Mouse (Mus musculus) testis, adult 2 months (tissue): ENCODE data around the gene Gramd1a. TPM values are rescaled to one million over a fixed set of nuclear protein-coding genes. Genes with fewer than 3 reads are reported as not detected.

Source experiments
- H3K27ac ChIP-seq: fragments of 200-500 bp; 2 replicates; pipeline ENCODE4 v1.5.1; 2012; ENCODE audit warnings: low read depth, low read length; ENCODE audit not compliant: control insufficient read depth, insufficient read depth
- H3K27me3 ChIP-seq: fragments of 200-500 bp; 2 replicates; pipeline ENCODE4 v1.6.1; 2012; ENCODE audit warnings: mild to moderate bottlenecking, low read length, moderate library complexity; ENCODE audit not compliant: control insufficient read depth, insufficient read depth
- H3K36me3 ChIP-seq: fragments of 200-500 bp; 2 replicates; pipeline ENCODE4 v1.6.1; 2012; ENCODE audit warnings: mild to moderate bottlenecking, low read length; ENCODE audit not compliant: control insufficient read depth, insufficient read depth
- H3K4me1 ChIP-seq: fragments of 200-500 bp; 2 replicates; pipeline ENCODE4 v1.6.1; 2012; ENCODE audit warnings: low read length; ENCODE audit not compliant: control insufficient read depth, insufficient read depth
- H3K4me3 ChIP-seq: fragments of 200-500 bp; 2 replicates; pipeline ENCODE4 v1.5.1; 2012; ENCODE audit warnings: low read depth, mild to moderate bottlenecking, low read length, moderate library complexity, mixed read lengths; ENCODE audit not compliant: control insufficient read depth
- CTCF ChIP-seq: fragments of 200-500 bp; IDR thresholded peaks from 2 replicates; pipeline ENCODE4 v1.5.1; 2012; ENCODE audit warnings: low read depth, mild to moderate bottlenecking, inconsistent platforms, low read length, moderate library complexity; ENCODE audit not compliant: control insufficient read depth, insufficient read depth, insufficient replicate concordance
- POLR2A ChIP-seq: fragments of 200-500 bp; IDR thresholded peaks from 2 replicates; pipeline ENCODE4 v1.6.1; 2012; ENCODE audit warnings: low read depth, mild to moderate bottlenecking, inconsistent platforms, low read length, moderate library complexity; ENCODE audit not compliant: control insufficient read depth
- polyA plus RNA-seq: library from polyadenylated mRNA; depleted of rRNA; stranded (reverse); fragments of >200 nt; gene quantifications from 2 replicates; pipeline ENCODE4 v1.2.3, GENCODE M21; 2012

Gramd1a gene
- polyA plus RNA-seq, 1 experiment = 35.1 TPM

DNA sequence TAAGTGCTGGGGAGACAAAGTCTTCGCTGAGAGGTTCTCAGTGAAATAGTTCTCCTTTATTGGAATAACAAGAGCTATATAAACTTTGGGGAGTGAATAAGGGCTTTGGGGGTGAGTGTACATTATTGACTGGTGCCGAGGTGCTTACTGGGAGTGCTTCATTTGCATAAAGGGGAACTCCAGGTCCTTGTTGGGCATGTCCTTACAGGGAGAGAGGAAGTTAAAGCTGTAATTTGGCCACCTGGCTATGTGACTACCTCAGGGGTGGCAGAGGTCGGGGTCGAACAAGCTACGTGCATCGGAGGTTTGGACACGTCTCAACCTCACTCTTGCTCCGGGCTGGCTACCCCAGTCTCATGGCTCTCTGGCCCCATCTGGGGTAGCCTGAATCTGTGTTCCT lies 18.8 kb upstream of the Gramd1a start:
- no peak overlapping the region for H3K27ac ChIP-seq
- TF ChIP-seq CTCF (no peak), POLR2A (no peak)
- no peak overlapping the region for H3K4me3 ChIP-seq
- no peaks in the 10 kb centered on the region for H3K36me3 ChIP-seq
- no peaks in the 10 kb centered on the region for H3K27me3 ChIP-seq
- H3K4me1 ChIP-seq = no peaks in the 10 kb centered on the region; the same call in 1 of the 2 replicates

DNA sequence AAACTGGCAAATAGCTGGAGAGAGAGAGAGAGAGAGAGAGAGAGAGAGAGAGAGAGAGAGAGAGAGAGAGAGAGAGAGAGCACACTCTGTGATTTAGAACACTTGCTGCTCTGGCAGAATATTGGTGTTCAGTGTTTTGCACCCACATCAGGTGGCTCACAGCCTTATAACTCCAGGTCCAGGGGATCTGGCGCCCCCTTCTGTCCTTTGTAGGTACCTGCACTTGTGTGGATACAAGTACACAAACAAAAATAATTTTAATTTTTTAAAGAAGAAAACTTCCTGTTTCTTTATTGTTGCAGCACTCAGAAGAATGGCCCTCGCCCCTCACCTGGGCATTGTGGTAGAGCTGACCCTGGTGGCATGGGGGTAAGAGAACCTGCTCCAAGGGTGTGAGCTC lies 16.5 kb upstream of the Gramd1a start:
- Histone ChIP-seq H3K27ac (no peak overlapping the region), H3K4me1 (no peaks in the 10 kb centered on the region; the same call in 1 of the 2 replicates), H3K27me3 (no peaks in the 10 kb centered on the region), H3K4me3 (no peak overlapping the region), H3K36me3 (no peaks in the 10 kb centered on the region)
- peak; percentile 46; the same call in 1 of the 2 replicates for TF ChIP-seq CTCF
- no peak for TF ChIP-seq POLR2A

DNA sequence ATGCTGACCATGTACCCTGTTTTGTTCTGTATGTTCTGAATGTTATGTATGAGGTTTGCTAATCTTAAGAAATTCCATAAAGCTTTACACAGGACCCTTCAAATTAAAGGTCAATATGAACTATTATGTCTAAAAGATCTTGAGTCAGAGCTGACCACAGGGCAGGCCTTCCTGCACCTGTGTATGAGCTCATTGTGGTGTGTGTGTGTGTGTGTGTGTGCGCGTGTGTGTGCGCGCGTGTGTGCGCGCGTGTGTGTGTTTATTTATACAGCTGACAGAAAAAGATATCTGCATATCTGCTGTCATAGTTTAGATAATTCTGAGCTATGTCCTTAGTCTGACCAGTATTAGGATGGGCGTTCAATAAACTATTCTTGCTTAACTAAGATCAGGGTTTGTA lies 14.8 kb upstream of the Gramd1a start:
- no peaks in the 10 kb centered on the region for H3K36me3 ChIP-seq
- H3K4me3 ChIP-seq = no peak overlapping the region
- no peaks in the 10 kb centered on the region for H3K4me1 ChIP-seq
- no peak overlapping the region for H3K27ac ChIP-seq
- no peaks in the 10 kb centered on the region for H3K27me3 ChIP-seq
- no peak for TF ChIP-seq POLR2A
- no peak for TF ChIP-seq CTCF

- TF ChIP-seq CTCF = no peak
- no peak for TF ChIP-seq POLR2A
- Histone ChIP-seq H3K4me3 (no peak overlapping the region), H3K27ac (no peak overlapping the region), H3K4me1 (no peaks in the 10 kb centered on the region), H3K36me3 (no peaks in the 10 kb centered on the region), H3K27me3 (no peaks in the 10 kb centered on the region)
Observed at GRCm38 (mm10) chr7:31168412-31168811, 12.7 kb upstream of the Gramd1a start.

GRCm38 (mm10) chr7:31164748-31165147 lies 9.1 kb upstream of the Gramd1a start:
- H3K27ac ChIP-seq = no peak overlapping the region
- H3K27me3 ChIP-seq = no peaks in the 10 kb centered on the region
- TF ChIP-seq CTCF = no peak
- H3K4me3 ChIP-seq = no peak overlapping the region
- no peaks in the 10 kb centered on the region for H3K36me3 ChIP-seq
- H3K4me1 ChIP-seq = no peaks in the 10 kb centered on the region; the same call in 1 of the 2 replicates

DNA sequence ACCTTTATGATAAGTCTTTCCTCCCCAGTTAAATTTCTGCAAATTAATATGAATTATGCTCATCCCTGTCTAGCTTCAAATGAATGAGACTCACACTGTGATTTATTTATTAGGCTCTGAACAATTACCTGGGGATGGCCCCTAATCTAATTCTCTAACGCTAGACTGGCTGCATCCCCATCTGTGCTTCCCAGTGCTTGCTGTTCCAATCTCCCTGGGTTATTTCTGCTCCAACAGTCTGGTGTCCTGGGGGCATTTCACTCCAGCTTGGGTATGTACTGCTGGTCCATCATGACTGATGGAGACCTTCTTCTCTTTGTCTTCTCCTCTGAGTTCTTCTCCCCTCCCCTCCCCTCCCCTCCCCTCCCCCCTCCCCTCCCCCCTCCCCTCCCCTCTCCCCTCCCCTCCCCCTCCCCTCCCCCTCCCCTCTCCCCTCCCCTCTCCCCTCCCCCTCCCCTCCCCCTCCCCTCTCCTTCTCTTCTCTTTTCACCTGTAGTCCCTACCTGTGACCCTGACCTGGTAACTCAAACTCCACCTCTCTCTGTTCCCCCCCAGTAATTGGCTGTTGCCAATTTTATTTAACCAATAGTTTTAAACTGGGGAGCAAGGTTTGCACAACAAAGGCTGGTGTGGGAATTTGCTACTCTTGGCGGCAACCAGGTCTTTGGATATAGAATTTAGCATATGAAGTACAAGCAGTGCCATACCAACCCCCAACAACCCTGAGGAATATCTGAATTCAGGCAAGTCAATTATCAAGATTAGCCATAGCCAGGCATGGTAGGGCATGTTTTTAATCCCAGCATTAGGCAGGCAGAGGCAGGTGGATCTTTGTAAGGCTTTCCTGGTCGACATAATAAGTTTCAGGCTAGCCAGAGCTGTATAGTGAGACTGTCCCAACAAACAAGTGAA lies 8.2 kb upstream of the Gramd1a start:
- Histone ChIP-seq H3K27ac (no peak overlapping the region), H3K27me3 (no peaks in the 10 kb centered on the region), H3K36me3 (no peaks in the 10 kb centered on the region), H3K4me3 (peak overlapping the region; percentile 52; the same call in 1 of the 2 replicates), H3K4me1 (no peaks in the 10 kb centered on the region; the same call in 1 of the 2 replicates)
- TF ChIP-seq CTCF (no peak), POLR2A (no peak)

GRCm38 (mm10) chr7:31162324-31162723 lies 6.6 kb upstream of the Gramd1a start:
- H3K36me3 ChIP-seq = no peaks in the 10 kb centered on the region
- no peaks in the 10 kb centered on the region for H3K27me3 ChIP-seq
- H3K27ac ChIP-seq = no peak overlapping the region
- peak overlapping the region; percentile 69 for H3K4me3 ChIP-seq
- no peaks in the 10 kb centered on the region; the same call in 1 of the 2 replicates for H3K4me1 ChIP-seq
- no peak for TF ChIP-seq CTCF
- TF ChIP-seq POLR2A = no peak
